Mouse (Mus musculus): ENCODE results near the gene Ly6g5c. TPM values are rescaled to one million over a fixed set of nuclear protein-coding genes. Genes with fewer than 3 reads are reported as not detected.

Gene Ly6g5c
- polyA plus RNA-seq, 1 experiment from 2014 or later = not detected

GRCm38 (mm10) chr17:35133517-35133916, 25.4 kb downstream of the Ly6g5c start:
- Histone ChIP-seq H3K4me2 (no peak overlapping the region), H3K36me3 (peaks cover 6% of the 10 kb centered on the region), H3K4me1 (peaks cover 19% of the 10 kb centered on the region), H3K27me3 (no peaks in the 10 kb centered on the region), H3K4me3 (no peak overlapping the region), H3K9ac (no peak overlapping the region), H3K27ac (no peak overlapping the region), H3K9me3 (no peaks in the 10 kb centered on the region)
- no peak for ATAC-seq (ENCODE audit: borderline replicate concordance, extremely low read depth, low FRiP score, low TSS enrichment)
- WGBS = 95% methylated on average over 7 of the region's 7 CpGs

GRCm38 (mm10) chr17:35134801-35135590, 26.9 kb downstream of the Ly6g5c start, which contains the start of gene Bag6:
Gene Bag6 (plus strand): TSS chr17:35135178.
- Histone ChIP-seq H3K36me3 (peaks cover 21% of the 10 kb centered on the region), H3K4me2 (peak within 1 kb of the TSS; percentile 79), H3K27ac (peak within 1 kb of the TSS; percentile 94), H3K9ac (peak within 1 kb of the TSS; percentile 78), H3K4me1 (peaks cover 19% of the 10 kb centered on the region), H3K4me3 (peak within 1 kb of the TSS; percentile 82), H3K9me3 (no peaks in the 10 kb centered on the region), H3K27me3 (no peaks in the 10 kb centered on the region)
- under 1% methylated on average over 66 of the region's 66 CpGs for WGBS
- peak; percentile 94 for ATAC-seq (ENCODE audit: borderline replicate concordance, extremely low read depth, low FRiP score, low TSS enrichment)

DNA sequence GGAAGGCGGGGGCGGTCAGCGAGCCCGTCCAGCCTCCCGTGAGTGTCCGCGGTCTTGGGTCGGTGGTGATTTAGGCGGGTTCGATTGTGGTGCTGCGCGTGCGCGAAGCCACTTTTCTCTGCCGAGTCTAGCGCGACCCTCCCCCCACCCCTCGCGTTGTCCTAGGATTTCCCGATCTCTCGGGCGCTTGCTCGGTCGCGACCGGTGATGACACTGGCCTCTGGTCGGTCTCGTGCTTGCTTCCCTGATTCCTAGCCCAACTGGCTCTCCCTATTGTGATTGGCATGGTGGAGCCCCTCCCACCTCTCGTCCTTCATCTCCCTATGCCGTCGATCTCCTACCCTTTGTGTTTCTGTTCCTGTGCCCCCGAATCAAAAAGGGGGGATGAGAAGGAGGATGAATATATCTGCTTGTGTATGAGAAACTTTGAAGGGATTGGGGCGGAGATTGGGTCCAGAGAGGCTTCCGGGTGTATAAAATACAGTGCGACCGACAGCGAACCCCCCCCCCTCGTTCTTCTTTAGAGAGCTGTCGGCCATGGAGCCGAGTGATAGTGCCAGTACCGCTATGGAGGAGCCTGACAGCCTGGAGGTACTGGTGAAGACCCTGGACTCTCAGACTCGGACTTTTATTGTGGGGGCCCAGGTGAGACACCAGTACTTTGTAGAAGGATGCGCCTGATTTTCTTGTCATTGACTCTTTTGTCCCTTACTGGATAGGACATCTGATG, 27.7 kb downstream of the Ly6g5c start:
- Histone ChIP-seq H3K4me3 (peak overlapping the region; percentile 82), H3K9me3 (no peaks in the 10 kb centered on the region), H3K4me2 (peak overlapping the region; percentile 79), H3K9ac (peak overlapping the region; percentile 78), H3K27ac (peak overlapping the region; percentile 94), H3K4me1 (peaks cover 19% of the 10 kb centered on the region), H3K36me3 (peaks cover 28% of the 10 kb centered on the region), H3K27me3 (no peaks in the 10 kb centered on the region)
- WGBS = under 1% methylated on average over 43 of the region's 43 CpGs
- ATAC-seq (ENCODE audit: borderline replicate concordance, extremely low read depth, low FRiP score, low TSS enrichment) = peak; percentile 53

DNA sequence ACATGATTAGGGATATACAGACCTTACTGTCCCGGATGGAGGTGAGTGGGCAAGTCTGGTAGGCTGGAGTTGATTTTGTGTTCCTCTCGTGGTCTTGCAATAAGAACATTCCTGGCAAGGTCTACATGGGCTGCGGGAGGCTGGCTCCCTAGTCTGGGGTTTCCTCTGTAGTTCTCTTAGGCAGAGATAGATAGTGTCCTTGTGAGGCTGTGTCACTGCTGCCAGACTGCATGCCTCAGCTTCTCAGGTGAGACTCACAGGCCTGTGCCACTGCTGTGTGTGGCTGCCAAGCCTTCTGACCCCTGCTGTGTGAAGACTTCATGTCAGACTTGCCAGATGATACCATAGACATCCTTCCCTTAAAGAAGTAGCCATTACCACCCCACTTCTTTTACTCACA, 31.2 kb downstream of the Ly6g5c start:
- Histone ChIP-seq H3K4me3 (no peak overlapping the region), H3K27ac (no peak overlapping the region), H3K27me3 (no peaks in the 10 kb centered on the region), H3K9me3 (no peaks in the 10 kb centered on the region), H3K36me3 (peaks cover 64% of the 10 kb centered on the region), H3K4me1 (peaks cover 15% of the 10 kb centered on the region), H3K4me2 (no peak overlapping the region), H3K9ac (no peak overlapping the region)
- 87% methylated on average over 3 of the region's 3 CpGs for WGBS
- no peak for ATAC-seq (ENCODE audit: borderline replicate concordance, extremely low read depth, low FRiP score, low TSS enrichment)

DNA sequence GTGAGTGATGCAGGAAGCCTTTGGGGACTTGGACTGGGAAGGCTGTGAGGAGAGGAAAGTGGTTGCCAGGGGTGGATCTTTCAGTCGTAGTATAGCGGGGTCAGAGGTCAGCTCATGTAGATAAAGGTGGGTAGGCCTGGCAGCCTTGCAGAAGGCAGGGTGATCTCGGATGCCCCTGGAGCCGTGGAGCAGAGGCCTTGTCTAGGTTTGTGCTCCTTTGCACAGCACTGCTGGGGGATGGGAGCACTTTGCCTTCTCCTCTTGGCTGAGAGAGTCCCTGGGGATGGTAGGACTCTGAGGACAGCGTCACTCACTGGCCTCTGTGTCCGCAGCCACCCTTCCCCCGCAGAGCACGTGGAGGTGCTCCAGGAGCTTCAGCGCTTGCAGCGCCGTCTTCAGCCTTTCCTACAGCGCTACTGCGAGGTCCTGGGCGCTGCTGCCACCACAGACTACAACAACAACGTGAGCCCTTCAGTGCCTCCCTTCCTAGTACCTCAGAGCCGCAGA, 32.5 kb downstream of the Ly6g5c start:
- H3K4me1 ChIP-seq = peaks cover 15% of the 10 kb centered on the region
- H3K4me2 ChIP-seq = no peak overlapping the region
- ATAC-seq (ENCODE audit: borderline replicate concordance, extremely low read depth, low FRiP score, low TSS enrichment) = no peak
- no peaks in the 10 kb centered on the region for H3K27me3 ChIP-seq
- no peaks in the 10 kb centered on the region for H3K9me3 ChIP-seq
- no peak overlapping the region for H3K9ac ChIP-seq
- 75% methylated on average over 16 of the region's 16 CpGs for WGBS
- no peak overlapping the region for H3K4me3 ChIP-seq
- H3K27ac ChIP-seq = no peak overlapping the region
- H3K36me3 ChIP-seq = peaks cover 76% of the 10 kb centered on the region

DNA sequence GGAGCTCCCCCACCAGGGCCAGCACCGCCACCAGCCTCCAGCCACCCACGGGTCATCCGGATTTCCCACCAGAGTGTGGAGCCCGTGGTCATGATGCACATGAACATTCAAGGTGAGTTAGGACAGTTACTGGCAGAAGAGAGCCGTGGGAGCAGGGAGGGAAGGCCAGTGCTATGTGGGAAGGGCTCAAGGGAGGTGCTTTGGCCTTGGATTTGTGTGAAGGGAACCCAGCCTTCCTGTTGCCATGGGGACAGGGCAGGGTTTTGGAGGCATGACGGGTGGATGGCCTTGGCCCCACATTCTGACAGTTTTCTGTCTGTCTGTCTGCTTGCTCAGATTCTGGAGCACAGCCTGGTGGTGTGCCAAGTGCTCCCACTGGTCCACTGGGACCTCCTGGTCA, 33.9 kb downstream of the Ly6g5c start:
- H3K4me3 ChIP-seq = no peak overlapping the region
- peaks cover 5% of the 10 kb centered on the region for H3K4me1 ChIP-seq
- no peak overlapping the region for H3K27ac ChIP-seq
- H3K9me3 ChIP-seq = no peaks in the 10 kb centered on the region
- H3K27me3 ChIP-seq = no peaks in the 10 kb centered on the region
- peaks cover 90% of the 10 kb centered on the region for H3K36me3 ChIP-seq
- no peak overlapping the region for H3K9ac ChIP-seq
- 89% methylated on average over 6 of the region's 6 CpGs for WGBS
- no peak overlapping the region for H3K4me2 ChIP-seq
- no peak for ATAC-seq (ENCODE audit: borderline replicate concordance, extremely low read depth, low FRiP score, low TSS enrichment)

GRCm38 (mm10) chr17:35146139-35146538, 38.1 kb downstream of the Ly6g5c start:
- Histone ChIP-seq H3K9ac (no peak overlapping the region), H3K4me1 (no peaks in the 10 kb centered on the region), H3K27me3 (no peaks in the 10 kb centered on the region), H3K9me3 (no peaks in the 10 kb centered on the region), H3K36me3 (peaks cover 95% of the 10 kb centered on the region), H3K27ac (no peak overlapping the region), H3K4me2 (no peak overlapping the region), H3K4me3 (no peak overlapping the region)
- 83% methylated on average over 5 of the region's 5 CpGs for WGBS
- no peak for ATAC-seq (ENCODE audit: borderline replicate concordance, extremely low read depth, low FRiP score, low TSS enrichment)

DNA sequence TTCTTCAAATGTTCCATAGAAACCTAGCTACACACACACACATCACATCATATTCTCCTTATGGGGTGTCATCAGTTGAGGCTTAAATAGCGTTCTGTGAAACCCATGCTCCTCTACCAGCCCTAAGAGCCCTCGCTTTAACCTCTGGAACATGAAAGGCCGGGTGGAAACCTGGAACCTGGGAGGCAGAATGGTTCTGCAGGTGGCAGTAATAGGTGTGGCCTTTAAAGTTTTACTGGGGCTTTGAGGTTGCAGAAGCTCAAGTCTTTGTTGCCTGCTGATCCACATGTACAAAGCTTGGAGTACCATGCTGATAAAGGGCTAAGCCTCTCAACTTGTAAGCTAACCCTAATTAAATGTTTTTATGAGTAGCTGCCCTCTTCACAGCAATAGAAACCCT, 39.3 kb downstream of the Ly6g5c start:
- ATAC-seq (ENCODE audit: borderline replicate concordance, extremely low read depth, low FRiP score, low TSS enrichment) = no peak
- H3K27me3 ChIP-seq = no peaks in the 10 kb centered on the region
- no peak overlapping the region for H3K9ac ChIP-seq
- no peaks in the 10 kb centered on the region for H3K4me1 ChIP-seq
- H3K4me3 ChIP-seq = no peak overlapping the region
- 60% methylated on average over 3 of the region's 3 CpGs for WGBS
- no peak overlapping the region for H3K4me2 ChIP-seq
- H3K9me3 ChIP-seq = no peaks in the 10 kb centered on the region
- H3K27ac ChIP-seq = no peak overlapping the region
- peaks cover 95% of the 10 kb centered on the region for H3K36me3 ChIP-seq

DNA sequence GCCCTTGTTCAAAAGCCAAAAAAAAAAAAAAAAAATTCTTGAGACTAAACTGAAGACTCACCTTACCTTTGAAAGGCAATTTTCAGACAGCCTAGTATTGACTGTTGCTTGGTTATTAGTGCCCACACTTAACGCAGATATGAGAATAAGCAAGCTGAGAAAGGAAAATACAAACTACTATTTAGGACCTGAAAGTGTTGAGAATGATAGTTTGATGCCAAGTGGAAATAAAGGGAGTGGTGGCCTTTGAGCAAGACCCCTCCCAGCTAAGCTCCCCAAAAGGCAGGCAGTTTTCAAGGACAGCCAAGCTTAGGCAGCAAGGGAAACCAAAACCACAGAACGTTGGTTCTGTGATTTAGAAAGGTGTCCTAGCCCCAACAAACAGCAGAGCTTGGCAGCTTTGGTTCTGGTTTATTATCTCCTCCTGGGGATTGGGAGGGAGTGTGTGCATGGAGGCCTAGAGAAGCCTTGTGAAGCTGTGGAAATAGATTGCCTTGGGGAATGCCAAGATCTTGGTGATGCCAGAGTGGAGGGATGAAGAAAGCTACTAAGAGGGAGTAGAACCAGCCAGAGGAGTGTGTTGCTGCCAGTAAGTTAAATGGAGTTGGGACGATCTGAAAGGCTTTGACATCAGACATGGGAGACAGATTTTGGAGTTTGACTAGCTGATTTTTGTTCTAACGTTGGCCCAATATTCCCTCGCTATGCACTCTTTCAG, 40.0 kb downstream of the Ly6g5c start:
- no peaks in the 10 kb centered on the region for H3K9me3 ChIP-seq
- WGBS = 61% methylated on average over 5 of the region's 5 CpGs
- no peak overlapping the region for H3K4me3 ChIP-seq
- H3K9ac ChIP-seq = no peak overlapping the region
- no peak overlapping the region for H3K4me2 ChIP-seq
- no peaks in the 10 kb centered on the region for H3K27me3 ChIP-seq
- no peaks in the 10 kb centered on the region for H3K4me1 ChIP-seq
- ATAC-seq (ENCODE audit: borderline replicate concordance, extremely low read depth, low FRiP score, low TSS enrichment) = no peak
- no peak overlapping the region for H3K27ac ChIP-seq
- peaks cover 95% of the 10 kb centered on the region for H3K36me3 ChIP-seq

- Histone ChIP-seq H3K9ac (no peak overlapping the region), H3K4me2 (no peak overlapping the region), H3K27ac (no peak overlapping the region), H3K27me3 (no peaks in the 10 kb centered on the region), H3K36me3 (peaks cover 96% of the 10 kb centered on the region), H3K4me3 (no peak overlapping the region), H3K9me3 (no peaks in the 10 kb centered on the region), H3K4me1 (no peaks in the 10 kb centered on the region)
- WGBS = 91% methylated on average over 4 of the region's 4 CpGs
- no peak for ATAC-seq (ENCODE audit: borderline replicate concordance, extremely low read depth, low FRiP score, low TSS enrichment)
Observed at GRCm38 (mm10) chr17:35152121-35152520, 44.0 kb downstream of the Ly6g5c start.

- Histone ChIP-seq H3K9me3 (no peaks in the 10 kb centered on the region), H3K4me3 (no peak overlapping the region), H3K4me2 (no peak overlapping the region), H3K36me3 (peaks cover 97% of the 10 kb centered on the region), H3K9ac (no peak overlapping the region), H3K27me3 (no peaks in the 10 kb centered on the region), H3K4me1 (no peaks in the 10 kb centered on the region), H3K27ac (no peak overlapping the region)
- no peak for ATAC-seq (ENCODE audit: borderline replicate concordance, extremely low read depth, low FRiP score, low TSS enrichment)
- WGBS = 84% methylated on average over 9 of the region's 9 CpGs
Observed at GRCm38 (mm10) chr17:35153077-35153476, 45.0 kb downstream of the Ly6g5c start.
